Mouse (Mus musculus): Measurements from ENCODE around the gene B4gat1.
"Not testable (repeated sequence)": the region's sequence is repeated elsewhere in the genome, so short reads cannot be mapped to it uniquely, and the experiment has no call there.

B4gat1 gene

GRCm38 (mm10) chr19:5083961-5084833 is 45.6 kb downstream of the B4gat1 start:
- DNase-seq (ENCODE audit: low spot score in 2 of 2): no peak

- no peak for DNase-seq (ENCODE audit: low spot score in 2 of 2)
Measured at GRCm38 (mm10) chr19:5084834-5085144, 46.2 kb downstream of the B4gat1 start.

- DNase-seq (ENCODE audit: low spot score in 2 of 2): no peak
Measured at GRCm38 (mm10) chr19:5085145-5085863, 46.7 kb downstream of the B4gat1 start, which contains the start of gene Tmem151a. TSS of gene Tmem151a (minus strand) at chr19:5085531.

DNA sequence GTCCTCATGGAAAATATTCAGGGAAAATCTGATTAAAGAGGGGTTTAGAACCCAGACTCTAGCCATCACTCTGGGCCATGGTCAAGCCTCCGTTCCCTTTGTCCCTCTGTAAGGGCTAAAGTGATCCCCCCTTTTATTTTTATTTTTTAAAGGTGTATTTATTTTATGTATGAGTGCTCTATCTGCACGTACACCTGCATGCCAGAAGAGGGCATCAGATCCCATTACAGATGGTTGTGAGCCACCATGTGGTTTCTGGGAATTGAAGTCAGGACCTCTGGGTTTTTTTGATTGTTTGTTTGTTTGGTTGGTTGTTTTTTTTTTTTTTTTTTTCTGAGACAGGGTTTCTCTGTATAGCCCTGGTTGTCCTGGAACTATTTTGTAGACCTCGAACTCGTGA is 47.9 kb downstream of the B4gat1 start:
- not testable (repeated sequence) for DNase-seq (ENCODE audit: low spot score in 2 of 2)

- DNase-seq (ENCODE audit: low spot score in 2 of 2): peak; percentile 93 to 97
Measured at GRCm38 (mm10) chr19:5087884-5088728, 49.5 kb downstream of the B4gat1 start, which contains the start of gene Yif1a. TSS of gene Yif1a (plus strand) at chr19:5088538.

GRCm38 (mm10) chr19:5089324-5089723 is 50.7 kb downstream of the B4gat1 start:
- no peak for DNase-seq (ENCODE audit: low spot score in 2 of 2)

All from frontal cortex, postnatal 10 days (tissue).